Mouse (Mus musculus): ENCODE measurements around the gene Tnnt3. TPM values are rescaled to one million over a fixed set of nuclear protein-coding genes. Genes with fewer than 3 reads are reported as not detected.

The Tnnt3 gene
- total RNA-seq, 2 experiments from 2014 or later, result 0.67 to 1.8 TPM

DNA sequence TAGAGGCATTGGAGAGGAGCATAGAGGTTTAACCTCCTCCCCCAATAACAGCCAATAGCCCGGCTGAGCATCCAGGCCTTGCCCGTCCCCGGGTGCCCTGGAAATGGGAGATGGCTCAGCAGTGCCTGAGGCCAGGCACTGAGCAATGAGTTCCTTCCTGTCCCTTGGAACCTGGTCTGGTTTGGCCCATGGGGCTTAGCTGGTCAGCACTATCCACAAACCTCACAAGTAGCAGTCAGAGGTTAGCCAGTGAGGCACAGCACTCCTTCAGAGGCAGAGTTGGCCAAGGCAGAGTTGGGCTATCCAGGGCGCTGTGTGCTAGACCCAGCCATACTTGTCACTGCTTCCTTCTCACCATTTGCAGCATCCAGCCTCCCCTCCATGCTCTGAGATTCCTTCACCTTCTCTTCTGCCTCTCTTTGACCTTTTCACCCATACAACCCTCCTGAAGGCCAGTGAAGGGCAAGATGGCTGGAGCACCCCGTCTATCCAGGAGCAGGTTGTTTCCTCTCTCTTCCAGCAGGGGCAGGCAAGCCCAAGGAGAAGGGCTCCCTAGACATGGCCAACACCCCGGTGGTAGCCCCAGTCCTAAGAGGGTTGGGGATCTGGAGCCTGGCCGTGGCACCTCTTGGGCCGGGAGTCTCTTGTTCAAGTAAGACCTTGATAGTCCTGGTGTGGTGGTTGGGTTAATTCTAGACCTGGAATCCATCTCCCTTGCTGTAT lies 56.9 kb downstream of the Tnnt3 start:
- intact Hi-C loops (cut with DNase I), result no loop called here
- DNase-seq, result no peak

DNA sequence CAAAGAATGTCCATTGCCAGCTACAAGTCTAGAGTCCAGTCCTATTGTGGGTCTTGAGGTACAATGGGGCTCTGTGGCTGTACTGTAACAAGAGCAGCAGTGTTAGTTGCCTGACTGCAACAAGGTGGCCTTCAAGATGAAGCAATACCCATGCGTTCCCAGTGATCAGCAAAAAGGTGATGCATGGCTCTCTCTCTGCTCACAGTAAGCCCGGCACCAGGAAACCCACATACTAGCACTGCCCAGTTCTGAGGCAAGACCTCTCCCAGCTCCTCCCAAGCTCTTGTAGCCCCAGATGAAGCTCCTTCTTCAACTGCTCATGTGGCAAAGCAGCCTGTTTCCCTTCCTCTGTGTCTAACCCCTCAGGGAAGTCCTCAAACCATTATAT lies 57.4 kb downstream of the Tnnt3 start:
- no peak for DNase-seq
- intact Hi-C loops (cut with DNase I), result no loop called here

DNA sequence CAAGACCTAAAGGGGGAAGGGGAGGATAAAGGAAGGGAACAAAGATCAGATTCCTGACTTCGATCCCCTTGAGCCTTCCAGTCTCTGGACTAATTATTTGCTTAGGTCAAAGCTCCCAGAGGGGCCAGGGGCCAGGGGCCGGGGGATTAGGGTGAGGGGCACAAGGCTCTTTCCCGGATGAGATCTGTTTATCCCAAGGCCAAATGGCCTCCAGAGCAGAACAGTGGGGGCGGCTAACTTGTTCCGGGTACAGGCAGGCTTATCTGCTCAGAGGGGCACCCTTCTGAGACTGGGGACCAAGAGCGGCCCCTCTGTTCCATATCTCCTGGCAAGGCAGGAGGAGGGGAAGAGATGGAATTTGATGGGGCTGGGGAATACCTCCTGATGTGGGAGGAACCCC lies 59.1 kb downstream of the Tnnt3 start:
- no peak for DNase-seq
- intact Hi-C loops (cut with DNase I), result no loop called here

DNA sequence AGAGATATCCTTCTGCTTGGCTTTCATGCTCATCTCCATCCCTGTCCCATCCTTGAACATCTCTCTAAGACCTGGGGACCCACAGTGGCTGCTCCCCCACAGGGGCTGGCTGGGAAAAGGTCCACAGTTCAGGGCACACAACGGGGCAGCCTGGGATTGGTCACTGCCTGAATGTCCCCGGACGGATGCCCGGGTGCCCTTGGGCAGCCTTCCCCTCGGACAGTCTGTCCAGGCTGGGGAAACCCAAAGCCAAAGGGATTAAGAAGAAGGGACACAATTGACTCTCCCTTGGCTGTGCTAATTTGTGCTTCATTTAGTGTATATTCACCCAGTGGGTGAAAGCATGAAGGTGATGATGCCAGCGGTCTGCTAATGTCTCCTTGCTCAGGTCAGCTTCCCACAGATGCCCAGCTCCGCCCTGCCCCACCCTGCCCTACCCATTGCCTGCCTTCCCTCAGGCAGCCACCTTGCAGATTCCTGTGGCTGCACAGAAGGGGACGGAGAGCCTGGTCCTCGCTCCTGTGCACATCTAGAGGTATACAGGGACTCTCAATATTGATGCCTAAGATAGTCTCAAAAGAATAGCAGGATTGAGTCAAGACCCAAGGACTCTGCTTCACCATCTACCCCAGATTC lies 60.0 kb downstream of the Tnnt3 start:
- intact Hi-C loops (cut with DNase I), result no loop called here
- no peak for DNase-seq

DNA sequence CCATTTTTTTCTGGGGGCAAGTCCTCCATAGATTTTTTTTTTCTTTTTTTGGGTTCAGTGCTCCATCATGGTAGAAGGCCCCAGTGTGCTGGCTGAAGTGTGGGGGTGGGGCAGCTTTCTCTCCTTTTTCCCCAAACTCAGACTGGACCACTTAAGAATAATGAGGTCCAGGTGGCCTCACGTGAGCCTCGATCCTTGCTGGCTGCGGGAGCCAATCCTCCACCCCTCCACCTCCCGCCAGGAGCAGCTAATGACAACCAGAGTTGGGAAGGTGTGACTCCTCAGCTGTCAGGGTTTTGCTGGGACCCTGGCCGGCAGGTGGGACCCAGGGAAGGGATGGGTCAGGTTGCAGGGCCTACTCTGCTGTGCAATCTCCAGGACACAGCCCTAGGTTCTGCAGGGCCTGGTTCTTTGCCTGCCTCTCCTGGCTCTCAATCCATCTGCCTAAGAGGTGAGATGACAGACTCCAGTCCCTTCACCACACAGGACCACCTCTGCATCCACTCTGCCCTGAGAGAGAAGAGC lies 61.1 kb downstream of the Tnnt3 start:
- no peak for DNase-seq
- intact Hi-C loops (cut with DNase I), result no loop called here

DNA sequence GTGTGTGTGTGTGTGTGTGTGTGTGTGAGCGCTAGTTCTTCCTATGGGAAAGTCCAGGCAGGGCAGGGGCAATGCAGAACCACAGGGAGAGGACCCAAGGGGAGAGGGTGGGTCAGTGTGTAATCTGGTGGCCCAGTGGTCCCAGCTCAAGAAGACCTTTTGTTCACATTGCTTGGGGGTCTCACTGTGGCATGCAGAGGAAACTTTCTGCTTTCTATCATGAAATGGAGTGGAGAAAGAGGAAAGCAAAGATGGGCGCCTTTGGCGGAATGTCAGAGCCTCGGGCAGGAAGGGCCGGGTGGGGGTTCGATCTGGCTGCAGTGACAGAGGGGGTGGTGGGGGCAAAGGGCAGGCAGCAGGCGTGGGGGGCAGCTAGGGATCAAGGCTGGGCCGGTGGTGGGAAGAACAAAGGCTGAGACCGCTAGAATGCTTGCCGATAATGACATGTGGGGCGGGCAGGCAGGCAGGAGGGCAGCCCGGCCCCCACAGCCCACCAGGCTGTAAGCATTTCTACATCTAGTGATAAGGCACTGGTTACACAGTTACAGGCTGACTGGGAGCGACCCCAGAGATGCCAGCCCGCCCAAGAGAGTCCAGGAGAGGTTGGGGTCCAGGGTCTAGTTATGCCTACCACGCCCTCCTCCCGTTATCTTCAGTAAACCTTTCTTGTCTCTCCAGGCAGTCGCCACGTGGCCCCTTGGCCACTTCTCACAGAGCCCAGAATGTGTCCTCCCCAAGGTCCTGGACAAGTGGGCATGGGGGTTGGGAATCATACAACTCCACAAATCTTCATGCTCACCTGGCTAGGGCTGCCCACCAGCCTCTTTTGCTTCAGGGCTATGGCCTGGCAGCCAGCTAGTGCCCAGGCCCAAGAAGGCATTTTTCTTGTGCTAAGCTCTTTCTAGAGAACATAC lies 62.6 kb downstream of the Tnnt3 start:
- intact Hi-C loops (cut with DNase I), result no loop called here

DNA sequence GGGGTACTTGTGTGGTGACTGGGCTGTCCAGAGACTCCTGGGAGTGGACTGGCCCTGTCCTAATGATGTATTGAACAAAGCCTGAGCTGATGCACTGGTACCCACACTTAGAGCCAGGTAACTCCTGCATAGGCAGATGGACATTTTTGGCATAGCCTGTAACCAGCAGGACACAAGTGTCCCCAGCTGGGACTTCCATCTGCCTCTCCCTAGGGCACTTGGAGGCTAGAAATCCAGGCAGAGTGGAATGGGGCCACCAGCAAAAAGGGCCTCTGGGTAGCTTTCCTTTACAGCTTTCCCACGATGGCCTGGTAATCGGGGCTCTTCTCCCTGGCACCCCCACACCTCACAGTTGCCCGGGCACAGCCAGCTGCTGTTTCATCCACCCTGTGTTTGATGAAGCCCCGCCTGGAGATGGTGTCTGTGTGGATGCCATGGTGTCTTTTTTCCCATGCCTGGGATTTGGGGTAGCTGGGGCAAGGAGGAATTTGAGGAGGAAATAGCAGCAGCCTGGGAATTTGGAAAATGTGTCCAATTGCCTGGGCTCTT lies 63.3 kb downstream of the Tnnt3 start:
- intact Hi-C loops (cut with DNase I), result no loop called here
- no peak for DNase-seq

More for the DNA sequence above, 62.6 kb downstream of the Tnnt3 start:
- no peak for DNase-seq

DNA sequence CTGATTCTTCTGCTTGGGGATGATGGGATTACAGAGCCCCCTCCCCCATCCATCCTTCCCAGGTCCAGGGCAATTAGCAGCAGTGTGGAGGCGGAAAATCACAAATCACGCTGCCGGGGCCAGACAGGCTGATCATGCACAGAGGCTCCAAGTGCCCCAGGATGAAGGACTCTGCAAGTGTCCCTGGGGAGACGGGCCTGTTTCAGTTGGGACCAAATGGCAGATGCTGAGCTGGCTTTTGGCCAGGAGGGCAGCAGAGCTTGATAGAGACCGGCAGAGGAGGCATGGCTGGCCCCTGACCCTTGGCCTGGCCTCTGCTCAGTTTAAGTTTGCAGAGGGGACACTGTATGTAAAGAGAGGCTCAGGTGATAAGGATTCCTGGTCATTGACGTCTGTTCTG lies 64.5 kb downstream of the Tnnt3 start:
- no peak for DNase-seq
- intact Hi-C loops (cut with DNase I), result no loop called here

DNA sequence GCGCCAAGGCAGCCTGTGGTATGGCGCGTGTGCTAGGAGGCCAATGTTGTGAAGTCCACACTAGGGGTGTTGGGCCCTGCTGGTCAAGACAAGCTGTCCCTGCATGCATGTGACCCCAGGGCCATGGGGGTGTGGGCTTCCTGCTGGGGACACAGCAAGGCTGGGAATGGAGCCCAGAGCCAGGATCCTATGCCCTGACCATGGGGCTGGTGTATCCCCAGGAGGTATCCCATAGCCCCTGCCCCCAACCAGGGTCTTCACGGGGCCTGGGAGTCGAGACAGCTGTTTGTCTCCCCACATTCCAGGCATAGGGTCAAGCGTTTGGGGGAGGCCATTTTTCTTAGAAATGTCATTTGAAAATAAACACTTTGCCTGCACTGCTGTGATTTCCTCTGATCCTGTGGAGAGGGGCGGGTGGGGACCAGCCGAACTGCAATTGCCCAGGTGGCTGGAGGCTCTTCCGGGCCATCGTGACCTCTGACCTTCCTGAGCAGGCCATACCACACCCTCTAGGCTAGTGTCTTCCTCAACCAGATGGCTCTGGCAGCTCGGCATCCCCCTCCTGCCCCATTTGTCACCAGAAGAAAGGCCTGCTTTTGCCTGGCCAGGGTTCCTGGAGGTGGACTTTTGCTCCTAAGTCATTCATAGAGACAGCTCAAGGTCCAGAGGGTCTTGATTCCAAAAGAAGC lies 66.5 kb downstream of the Tnnt3 start:
- DNase-seq, result no peak
- intact Hi-C loops (cut with DNase I), result no loop called here

Other genes with a start within 250 kb of the Tnnt3 start
- not detected for gene Gm2431, start 240.5 kb upstream of the Tnnt3 start, total RNA-seq (2021)
- not detected for gene Gm4559, start 224.5 kb upstream of the Tnnt3 start, total RNA-seq (2021)
- not detected for gene Krtap5-1, start 201.7 kb upstream of the Tnnt3 start, total RNA-seq (2021)
- gene Krtap5-4, start 195.3 kb upstream of the Tnnt3 start, total RNA-seq (2021), result not detected
- 1 to 10 TPM; 1.0 to 1.1 TPM for gene Ifitm10, start 125.1 kb upstream of the Tnnt3 start, total RNA-seq (2021)
- gene Gm49369, start 116.2 kb upstream of the Tnnt3 start, total RNA-seq (2021), result 1 to 10 TPM; 1.7 to 5.1 TPM
- gene Ctsd, start 110.8 kb upstream of the Tnnt3 start, total RNA-seq (2021), result 100 to 1,000 TPM; 501 to 525 TPM
- gene Syt8, start 64.0 kb upstream of the Tnnt3 start, total RNA-seq (2021), result not detected
- 1 to 10 TPM; 1.9 to 4.3 TPM for gene Tnni2, start 57.0 kb upstream of the Tnnt3 start, total RNA-seq (2021)
- gene Lsp1, start 38.0 kb upstream of the Tnnt3 start, total RNA-seq (2021), result 100 to 1,000 TPM; 111 to 116 TPM
- gene Mrpl23, start 33.9 kb downstream of the Tnnt3 start, total RNA-seq (2021), result 10 to 100 TPM in 1 of 2 experiments, 1 to 10 TPM in 1; 4.1 to 19.3 TPM
- gene Igf2, start 168.0 kb downstream of the Tnnt3 start, total RNA-seq (2021), result 100 to 1,000 TPM; 765 to 826 TPM
- gene Gm49394, start 171.1 kb downstream of the Tnnt3 start, total RNA-seq (2021), result not detected
- not detected for gene Ins2, start 244.5 kb downstream of the Tnnt3 start, total RNA-seq (2021)

All from heart, postnatal 10 days (tissue).